Mouse (Mus musculus): ENCODE measurements around the gene Phldb2.

GRCm38 (mm10) chr16:45774813-45775212 is 178.6 kb downstream of the Phldb2 start:
- TF ChIP-seq POLR2A (IDR thresholded peaks at IDR 0.05; ENCODE audit: insufficient read length, low read depth): no peak
- no peak for TF ChIP-seq MAX (IDR thresholded peaks at IDR 0.05; ENCODE audit: low read depth)
- no peak for TF ChIP-seq MYOG (IDR thresholded peaks at IDR 0.05; ENCODE audit: control insufficient read depth in 1 of 3, insufficient read depth in 1 of 3, insufficient read length in 2 of 3, low read depth in 2 of 3)
- TF ChIP-seq REST (IDR thresholded peaks at IDR 0.05; ENCODE audit: insufficient read depth, insufficient read length): no peak
- TF ChIP-seq SRF (IDR thresholded peaks at IDR 0.05; ENCODE audit: control insufficient read depth, insufficient read length, low read depth): no peak
- no peak for TF ChIP-seq E2F4 (IDR thresholded peaks at IDR 0.05; ENCODE audit: insufficient read depth)
